Mouse (Mus musculus) erythroid progenitor cell, adult 5-6 weeks (primary cell): ENCODE measurements around the gene Gm28870. TPM values are rescaled to one million over a fixed set of nuclear protein-coding genes. Genes with fewer than 3 reads are reported as not detected.
"Not testable (repeated sequence)": the region's sequence is repeated elsewhere in the genome, so short reads cannot be mapped to it uniquely, and the experiment has no call there.

Experiments
- ATAC-seq: replicated peaks from 2 replicates; pipeline ENCODE4 v1.8.0; 2016; ENCODE audit warnings: moderate number of reproducible peaks, mild to moderate bottlenecking, moderate TSS enrichment, inconsistent platforms; ENCODE audit not compliant: poor library complexity, low FRiP score, severe bottlenecking
- total RNA-seq, 2 experiments: library from RNA; stranded (forward) in 1 of 2; stranded (reverse) in 1 of 2; fragments of 150-400 nt in 1 of 2; fragments of 186-747, 209-891 nt in 1 of 2; gene quantifications; 2 replicates each; pipeline versions ENCODE4 v1.2.3 to v1.2.4; 2015 to 2017; ENCODE audit warnings: low replicate concordance in 2 of 2

Gene Gm28870
- not detected in 2 replicates for total RNA-seq (2015; ENCODE audit: low replicate concordance)
- total RNA-seq (2017; ENCODE audit: low replicate concordance), result not detected in 2 replicates

DNA sequence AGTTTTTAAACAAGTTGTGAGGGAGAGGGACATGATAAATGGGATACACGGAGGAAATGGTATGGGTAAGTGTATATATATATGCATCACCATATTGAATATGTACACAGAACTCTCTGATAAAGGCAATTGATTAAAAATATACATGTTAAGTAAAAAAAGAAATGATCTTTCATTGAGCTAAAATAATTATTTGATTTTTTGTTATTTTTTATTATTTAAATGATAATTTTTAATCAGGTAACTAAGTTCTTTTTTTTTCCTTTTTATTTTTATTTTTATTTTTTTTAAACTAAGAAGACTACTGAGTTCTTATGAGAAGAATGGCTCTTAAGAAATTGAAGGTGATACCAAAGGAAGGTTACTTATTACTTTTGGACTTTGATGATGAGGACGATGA, at the start of gene Gm28870:
TSS of gene Gm28870 (plus strand) at position 301 of the 400 bp plus-strand sequence.
- not testable (repeated sequence) for ATAC-seq
